Mouse (Mus musculus) lung, adult 2 months (tissue): Measurements from ENCODE around the gene Ppp1r3c. TPM values are rescaled to one million over a fixed set of nuclear protein-coding genes. Genes with fewer than 3 reads are reported as not detected.

ENCODE experiments used
- DNase-seq: peaks from one replicate; pipeline ENCODE4 v3.0.0; 2022
- H3K4me1 ChIP-seq: fragments of 200-500 bp; 2 replicates; pipeline ENCODE4 v1.6.1; 2011; ENCODE audit warnings: low read length; ENCODE audit not compliant: control insufficient read depth, insufficient read depth
- H3K4me3 ChIP-seq: fragments of 200-500 bp; replicated peaks from 2 replicates; pipeline ENCODE3; 2011; ENCODE audit warnings: low read depth, mild to moderate bottlenecking, control low read depth, low read length; ENCODE audit errors: extremely low read depth
- CTCF ChIP-seq: fragments of 200-500 bp; IDR thresholded peaks from 2 replicates; pipeline ENCODE4 v1.5.1; 2011; ENCODE audit warnings: mild to moderate bottlenecking, low read length, control low read depth; ENCODE audit not compliant: insufficient read depth
- POLR2A ChIP-seq: fragments of 200-500 bp; IDR thresholded peaks from 2 replicates; pipeline ENCODE4 v1.6.1; 2011; ENCODE audit warnings: low read depth, mild to moderate bottlenecking, control low read depth, low read length, borderline replicate concordance; ENCODE audit errors: extremely low read depth
- WGBS: fragments of 180-500 bp; shearing (Covaris S2); methylation state at CpG from one replicate; pipeline ENCODE4 v1.1.7; 2018; 5-methylcytosine and 5-hydroxymethylcytosine counted together
- polyA plus RNA-seq: library from polyadenylated mRNA; depleted of rRNA; stranded (reverse); fragments of >200 nt; gene quantifications from 2 replicates; pipeline ENCODE4 v1.2.3, GENCODE M21; 2012; rRNA removed

Gene Ppp1r3c
- polyA plus RNA-seq, 1 experiment = 9.8 TPM

- 68% methylated on average over 9 of the region's 9 CpGs for WGBS
- TF ChIP-seq CTCF (no peak), POLR2A (no peak)
- DNase-seq = no peak
- H3K4me1 ChIP-seq = peaks cover 11% of the 10 kb centered on the region; the same call in 1 of the 2 replicates
- H3K4me3 ChIP-seq = no peak overlapping the region
These were observed 49.4 kb downstream of the Ppp1r3c start for GRCm38 (mm10) chr19:36687044-36687443.

- Histone ChIP-seq H3K4me3 (no peak overlapping the region), H3K4me1 (peaks cover 11% of the 10 kb centered on the region; the same call in 1 of the 2 replicates)
- TF ChIP-seq POLR2A (no peak), CTCF (no peak)
- no peak for DNase-seq
- 84% methylated on average over 11 of the region's 11 CpGs for WGBS
These were observed 50.4 kb downstream of the Ppp1r3c start for GRCm38 (mm10) chr19:36686016-36686415.

GRCm38 (mm10) chr19:36682560-36682959 is 53.9 kb downstream of the Ppp1r3c start:
- no peak for DNase-seq
- Histone ChIP-seq H3K4me3 (no peak overlapping the region), H3K4me1 (0 out of 2 replicates have a peak, but pooled peaks cover 3% of the 10 kb centered on the region)
- TF ChIP-seq CTCF (no peak), POLR2A (no peak)
- 82% methylated on average over 2 of the region's 2 CpGs for WGBS

Other genes with a start within 250 kb of the Ppp1r3c start
- 0.40 and 0.57 TPM in 2 replicates for gene Hectd2, start 182.0 kb downstream of the Ppp1r3c start, polyA plus RNA-seq
- 23.6 and 28.9 TPM in 2 replicates for gene Tnks2, start 97.6 kb upstream of the Ppp1r3c start, polyA plus RNA-seq
- gene Fgfbp3, start 183.0 kb upstream of the Ppp1r3c start, polyA plus RNA-seq = 5.5 and 11.0 TPM in 2 replicates
- gene Btaf1, start 189.4 kb upstream of the Ppp1r3c start, polyA plus RNA-seq = 4.6 and 6.3 TPM in 2 replicates